ENCODE assay signal across 17 mouse cellular contexts in genomic region chr12:24623486-24624251, GRCm38 (mm10). TPM values are rescaled to one million over a fixed set of nuclear protein-coding genes. Genes with fewer than 3 reads are reported as not detected.
DNase-seq lines count a peak whose midpoint lies in the region; ATAC-seq lines count a peak whose summit lies in the region.
"Had no signal": no experiment of that assay in that cellular context is flagged by ENCODE, and none has a peak within 500 bp of the region (broad histone marks: within the 10 kb centered on the region; RNA-seq: fewer than 3 reads in every experiment).

No protein-coding gene starts in this region.

- H3K4me3 ChIP-seq in hindbrain, embryonic 10.5 days: no peak overlapping the region
- no peak overlapping the region for H3K4me3 ChIP-seq in midbrain, embryonic 12.5 days
- no peak overlapping the region for H3K4me3 ChIP-seq in embryonic facial prominence, embryonic 10.5 days
- H3K4me3 ChIP-seq: layer of hippocampus, adult 2 months; myocyte had no signal

- ATAC-seq in midbrain, embryonic 12.5 days (ENCODE audit: low FRiP score, low read depth): peak; percentile 47; the same call in 1 of the 2 replicates

- intact Hi-C loops in heart, postnatal 36 days (cut with DNase I): no loop called here

- DNase-seq in heart, adult 11 months: peak; percentile 92
- DNase-seq in heart, postnatal 36 days: no peak
- DNase-seq in Muller cell, postnatal 12 days (ENCODE audit: inconsistent ontology term): peak; percentile 10
- peak; percentile 53 for DNase-seq in hindbrain, embryonic 10.5 days (ENCODE audit: low spot score)
- DNase-seq in kidney, postnatal 14 days: no peak
- DNase-seq in embryonic facial prominence, embryonic 10.5 days (ENCODE audit: low spot score): no peak
- DNase-seq in testis, postnatal 10 days (ENCODE audit: low spot score): no peak
- DNase-seq: cerebellum, postnatal 36 days; heart, postnatal 14 days; kidney, adult 8-10 months; retina, postnatal 1 day had no signal

- H3K9me3 ChIP-seq in hindbrain, embryonic 10.5 days: no peaks in the 10 kb centered on the region
- H3K9me3 ChIP-seq in midbrain, embryonic 12.5 days: no peaks in the 10 kb centered on the region
- no peaks in the 10 kb centered on the region for H3K9me3 ChIP-seq in embryonic facial prominence, embryonic 10.5 days
- H3K9me3 ChIP-seq: G1E had no signal

- H3K27me3 ChIP-seq in hindbrain, embryonic 10.5 days (ENCODE audit: insufficient read depth, poor library complexity, severe bottlenecking): no peaks in the 10 kb centered on the region
- no peaks in the 10 kb centered on the region for H3K27me3 ChIP-seq in midbrain, embryonic 12.5 days
- H3K27me3 ChIP-seq in embryonic facial prominence, embryonic 10.5 days (replicated peaks; ENCODE audit: low read depth, poor library complexity, severe bottlenecking): no peaks in the 10 kb centered on the region

- peaks cover 21% of the 10 kb centered on the region for H3K4me1 ChIP-seq in hindbrain, embryonic 10.5 days (replicated peaks)
- H3K4me1 ChIP-seq in midbrain, embryonic 12.5 days: peaks cover 7% of the 10 kb centered on the region; the same call in 1 of the 2 replicates
- H3K4me1 ChIP-seq in embryonic facial prominence, embryonic 10.5 days: 0 out of 2 replicates have a peak, but pooled peaks cover 5% of the 10 kb centered on the region

- no peak overlapping the region for H3K9ac ChIP-seq in midbrain, embryonic 12.5 days (replicated peaks)

- no peak overlapping the region for H3K4me2 ChIP-seq in midbrain, embryonic 12.5 days (replicated peaks)
- H3K4me2 ChIP-seq: liver, embryonic 11.5 days had no signal

- peak overlapping the region; percentile 76 for H3K27ac ChIP-seq in hindbrain, embryonic 10.5 days
- no peak overlapping the region for H3K27ac ChIP-seq in midbrain, embryonic 12.5 days (replicated peaks)
- H3K27ac ChIP-seq in embryonic facial prominence, embryonic 10.5 days (replicated peaks): no peak overlapping the region
- H3K27ac ChIP-seq: layer of hippocampus, adult 2 months had no signal

- no peaks in the 10 kb centered on the region for H3K36me3 ChIP-seq in hindbrain, embryonic 10.5 days
- H3K36me3 ChIP-seq in midbrain, embryonic 12.5 days: no peaks in the 10 kb centered on the region
- no peaks in the 10 kb centered on the region for H3K36me3 ChIP-seq in embryonic facial prominence, embryonic 10.5 days (replicated peaks)
- H3K36me3 ChIP-seq: G1E had no signal

- WGBS in hindbrain, embryonic 10.5 days: 64% methylated on average over 12 of the region's 12 CpGs
- 58% methylated on average over 12 of the region's 12 CpGs for WGBS in midbrain, embryonic 12.5 days
- WGBS in embryonic facial prominence, embryonic 10.5 days: 77% methylated on average over 12 of the region's 12 CpGs

RNA-seq across cellular contexts. Expression of gene Klf11, which starts 27.4 kb away (rescaled TPM):
- total RNA-seq in heart, postnatal 36 days (2021): 10 to 100 TPM; 10.9 to 16.4 TPM
- 13.2 and 14.0 TPM in 2 replicates for polyA plus RNA-seq in hindbrain, embryonic 10.5 days (2016; fragmentation: Nextera tagmentation; extraction: Ambion mirVana)
- polyA plus RNA-seq in midbrain, embryonic 12.5 days (2016; fragmentation: Nextera tagmentation; extraction: Ambion mirVana): 19.4 and 19.7 TPM in 2 replicates
- 10.3 and 10.5 TPM in 2 replicates for polyA plus RNA-seq in embryonic facial prominence, embryonic 10.5 days (2016; fragmentation: Nextera tagmentation; extraction: Ambion mirVana)

RNA-seq across cellular contexts. Expression of gene Grhl1, which starts 51.6 kb away (rescaled TPM):
- under 1 TPM; 0.51 to 0.61 TPM for total RNA-seq in heart, postnatal 36 days (2021)
- 0.21 and 0.58 TPM in 2 replicates for polyA plus RNA-seq in hindbrain, embryonic 10.5 days (2016; fragmentation: Nextera tagmentation; extraction: Ambion mirVana)
- polyA plus RNA-seq in midbrain, embryonic 12.5 days (2016; fragmentation: Nextera tagmentation; extraction: Ambion mirVana): 0.64 and 0.75 TPM in 2 replicates
- polyA plus RNA-seq in embryonic facial prominence, embryonic 10.5 days (2016; fragmentation: Nextera tagmentation; extraction: Ambion mirVana): 0.40 and 0.72 TPM in 2 replicates

RNA-seq across cellular contexts. Expression of gene Cys1, which starts 57.9 kb away (rescaled TPM):
- total RNA-seq in heart, postnatal 36 days (2021): 1 to 10 TPM; 5.5 to 6.5 TPM
- 0.34 and 0.55 TPM in 2 replicates for polyA plus RNA-seq in hindbrain, embryonic 10.5 days (2016; fragmentation: Nextera tagmentation; extraction: Ambion mirVana)
- polyA plus RNA-seq in midbrain, embryonic 12.5 days (2016; fragmentation: Nextera tagmentation; extraction: Ambion mirVana): 1.1 and 1.7 TPM in 2 replicates
- polyA plus RNA-seq in embryonic facial prominence, embryonic 10.5 days (2016; fragmentation: Nextera tagmentation; extraction: Ambion mirVana): 0.16 and 0.53 TPM in 2 replicates
- total RNA-seq: G1E; granulocyte monocyte progenitor cell, adult 5-6 weeks had no signal
- polyA plus RNA-seq: G1E had no signal

Comparison
In these comparisons a context has a peak if more than half of its experiments do, and no peak if none do; other contexts are left out.
1. DNase-seq: peak in heart, adult 11 months (single experiment), Muller cell, postnatal 12 days (single experiment) and hindbrain, embryonic 10.5 days (single experiment); none in heart, postnatal 36 days (0 of 2), kidney, postnatal 14 days (single experiment), embryonic facial prominence, embryonic 10.5 days (single experiment) and testis, postnatal 10 days (single experiment).